Mouse (Mus musculus): ENCODE measurements around the gene Zfp524.
"Not testable (repeated sequence)": the region's sequence is repeated elsewhere in the genome, so short reads cannot be mapped to it uniquely, and the experiment has no call there.

The Zfp524 gene

DNA sequence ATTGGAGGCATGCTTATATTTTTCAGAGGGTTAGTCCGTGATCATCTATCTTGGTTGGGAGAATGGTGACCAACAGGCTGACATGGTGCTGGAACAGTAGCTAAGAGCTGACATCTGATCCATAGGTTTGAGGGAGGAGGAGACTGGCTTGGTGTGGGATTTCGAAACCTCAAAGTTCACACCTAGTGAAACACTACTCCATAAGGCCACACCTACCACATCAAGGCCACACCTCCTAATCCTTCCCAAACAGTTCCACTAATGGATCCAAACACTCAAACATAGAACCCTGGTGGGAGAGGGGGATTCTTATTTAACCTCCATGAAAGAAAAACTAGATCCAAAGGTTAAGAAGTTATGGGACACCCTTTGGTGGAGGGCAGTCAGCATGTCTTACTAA, 2.7 kb downstream of the Zfp524 start:
- no peak for DNase-seq

DNA sequence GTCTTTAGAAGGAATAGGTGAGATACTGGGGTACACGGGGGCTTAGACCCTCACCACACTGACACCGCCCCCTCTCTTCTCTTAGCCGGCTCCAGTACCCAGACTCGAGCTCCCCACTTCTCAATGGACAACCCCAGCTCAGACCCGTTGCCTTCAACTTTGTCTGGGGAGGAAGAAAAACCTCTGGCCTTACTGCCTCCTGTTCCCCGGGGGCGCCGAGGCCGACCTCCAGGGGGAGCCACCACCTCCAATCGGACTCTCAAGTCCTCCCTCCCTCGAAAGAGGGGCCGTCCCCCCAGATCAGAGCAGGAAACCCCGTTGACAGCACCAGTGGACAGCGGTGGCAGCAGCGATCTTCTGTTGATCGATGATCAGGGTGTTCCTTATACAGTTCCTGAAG, 3.1 kb downstream of the Zfp524 start:
- DNase-seq, result no peak

DNA sequence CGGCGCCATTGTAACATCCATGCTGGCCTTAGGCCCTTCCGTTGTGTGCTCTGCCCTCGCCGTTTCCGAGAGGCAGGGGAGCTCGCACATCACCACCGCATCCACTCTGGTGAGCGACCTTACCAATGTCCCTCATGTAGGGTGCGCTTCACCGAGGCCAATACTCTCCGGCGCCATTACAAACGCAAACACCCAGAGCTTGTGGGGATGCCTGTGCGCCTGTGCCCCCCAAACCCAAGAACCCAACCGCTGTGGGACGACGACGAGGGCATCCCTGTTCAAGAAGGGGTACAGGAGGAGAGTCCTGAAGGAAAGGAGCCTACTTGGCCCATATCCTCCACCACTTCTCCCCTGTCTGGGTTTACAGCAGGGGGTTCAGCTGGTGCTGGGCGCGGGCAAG, 3.7 kb downstream of the Zfp524 start:
- no peak for DNase-seq

DNA sequence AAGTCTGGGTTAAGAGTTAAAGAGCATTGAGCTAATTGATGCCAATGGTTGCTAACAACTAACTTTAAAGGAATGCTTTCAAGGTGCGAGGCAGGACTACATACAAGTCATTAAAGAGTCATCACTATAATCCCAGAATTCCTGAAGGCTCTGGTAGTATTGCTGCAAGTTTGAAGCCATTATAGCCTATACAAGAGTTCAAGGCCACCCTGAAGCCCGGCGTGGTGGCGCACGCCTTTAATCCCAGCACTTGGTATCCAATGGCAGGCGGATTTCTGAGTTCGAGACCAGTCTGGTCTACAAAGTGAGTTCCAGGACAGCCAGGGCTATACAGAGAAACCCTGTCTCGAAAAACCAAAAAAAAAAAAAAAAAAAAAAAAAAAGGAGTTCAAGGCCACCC, 5.4 kb downstream of the Zfp524 start:
- not testable (repeated sequence) for DNase-seq

DNA sequence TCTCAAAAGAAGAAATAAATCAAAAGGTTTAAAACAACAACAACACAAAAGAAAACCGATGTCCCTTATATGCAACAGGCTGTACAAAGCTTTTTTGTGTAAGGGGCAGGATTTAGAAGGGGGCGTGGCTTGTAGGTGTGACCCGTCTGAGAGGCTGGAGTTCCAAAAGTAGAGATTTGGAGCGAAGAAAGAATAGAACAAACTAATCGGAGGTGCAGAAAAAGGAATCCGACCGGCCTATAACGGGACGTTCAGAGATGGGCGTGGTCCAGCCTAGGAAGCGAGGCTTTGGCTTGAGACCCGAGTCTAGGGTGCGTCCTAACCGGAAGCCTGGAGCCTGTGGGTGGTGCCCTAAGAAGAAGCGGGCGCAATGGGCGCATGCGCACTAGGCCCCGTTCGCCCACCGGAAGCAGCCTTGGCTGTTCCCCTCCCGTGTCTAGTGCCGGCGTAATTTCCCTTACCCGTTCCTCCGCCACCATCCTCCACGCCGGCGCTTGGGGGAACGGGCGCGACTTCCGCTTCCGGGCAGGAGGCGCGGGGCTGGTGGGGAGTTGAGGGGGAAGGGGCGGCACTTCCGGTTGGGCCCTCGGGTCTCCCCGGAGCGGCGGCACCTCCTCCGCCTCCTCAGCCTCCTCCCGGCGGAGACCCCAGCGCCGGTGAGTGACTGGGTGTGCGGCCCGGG, 5.9 kb downstream of the Zfp524 start, which contains the start of the genes Zfp865 and Ccdc106:
Gene Zfp865 (plus strand): TSS at position 377 of the 682 bp plus-strand sequence.
Gene Ccdc106 (plus strand): TSS at position 554 of the 682 bp plus-strand sequence.
- DNase-seq, result peak; percentile 100

DNA sequence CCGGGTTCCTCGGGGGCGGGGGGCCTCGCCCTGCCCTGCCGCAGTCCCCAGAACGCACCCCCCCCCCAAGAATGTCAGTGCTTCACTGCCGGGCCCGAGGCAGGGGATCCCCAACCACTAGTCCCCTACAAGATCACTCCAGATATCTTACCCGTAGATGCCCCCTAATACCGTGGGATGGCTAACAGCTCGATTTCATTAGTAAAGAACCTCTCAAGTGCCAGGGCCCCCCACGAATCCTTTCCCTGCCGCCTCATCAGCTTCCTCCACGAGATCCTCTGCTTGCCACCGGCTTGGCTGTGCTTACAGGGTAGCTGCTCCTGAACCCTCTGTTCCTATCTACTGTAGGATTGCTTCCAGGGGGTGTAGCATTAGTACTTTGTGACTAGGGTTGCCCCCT, 6.5 kb downstream of the Zfp524 start:
- no peak for DNase-seq

DNA sequence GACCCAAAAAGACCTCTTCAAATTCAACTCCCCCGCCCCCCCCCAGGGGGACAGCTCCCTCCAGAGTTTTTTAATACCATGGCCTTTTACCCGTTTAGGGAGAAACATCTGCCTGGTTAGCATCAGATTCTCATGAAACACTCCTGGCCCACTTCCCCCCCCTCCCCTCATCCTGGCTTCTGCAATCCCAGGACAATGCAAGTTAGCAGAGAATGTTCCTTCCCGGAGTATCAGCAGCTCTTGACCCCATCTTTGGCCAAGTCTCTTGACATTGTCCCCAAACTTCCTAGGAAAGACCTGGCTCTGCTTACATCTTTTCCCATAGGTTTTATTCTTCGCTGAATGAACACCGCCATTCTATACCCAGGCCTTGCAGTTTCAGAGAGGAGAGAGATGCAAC, 7.0 kb downstream of the Zfp524 start:
- no peak for DNase-seq

DNA sequence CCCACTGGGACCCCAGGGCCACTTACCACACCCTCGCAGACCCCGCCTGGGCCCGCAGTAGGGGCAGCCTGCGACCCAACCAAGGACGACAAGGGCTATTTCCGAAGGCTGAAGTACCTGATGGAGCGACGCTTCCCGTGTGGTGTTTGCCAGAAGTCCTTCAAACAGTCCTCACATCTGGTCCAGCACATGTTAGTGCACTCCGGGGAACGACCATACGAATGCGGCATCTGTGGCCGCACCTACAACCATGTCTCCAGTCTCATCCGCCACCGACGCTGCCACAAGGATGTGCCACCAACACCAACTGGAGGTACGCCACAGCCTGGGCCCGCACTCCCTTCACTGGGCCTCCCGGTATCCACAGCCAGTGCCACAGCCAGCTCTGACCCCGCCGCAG, 15.3 kb downstream of the Zfp524 start:
- no peak for DNase-seq

DNA sequence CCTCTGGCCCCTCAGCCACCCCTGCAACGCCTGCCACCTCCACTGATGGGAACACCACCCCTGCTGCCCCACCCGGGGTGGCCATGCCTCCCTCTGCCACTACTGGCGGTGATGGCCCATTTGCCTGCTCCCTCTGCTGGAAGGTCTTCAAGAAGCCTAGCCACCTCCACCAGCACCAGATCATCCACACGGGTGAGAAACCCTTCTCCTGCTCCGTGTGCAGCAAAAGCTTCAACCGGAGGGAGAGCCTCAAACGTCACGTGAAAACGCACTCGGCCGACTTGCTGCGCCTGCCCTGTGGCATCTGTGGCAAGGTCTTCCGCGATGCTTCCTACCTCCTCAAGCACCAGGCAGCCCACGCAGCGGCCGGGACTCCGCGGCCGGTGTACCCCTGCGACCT, 15.7 kb downstream of the Zfp524 start:
- DNase-seq, result no peak

DNA sequence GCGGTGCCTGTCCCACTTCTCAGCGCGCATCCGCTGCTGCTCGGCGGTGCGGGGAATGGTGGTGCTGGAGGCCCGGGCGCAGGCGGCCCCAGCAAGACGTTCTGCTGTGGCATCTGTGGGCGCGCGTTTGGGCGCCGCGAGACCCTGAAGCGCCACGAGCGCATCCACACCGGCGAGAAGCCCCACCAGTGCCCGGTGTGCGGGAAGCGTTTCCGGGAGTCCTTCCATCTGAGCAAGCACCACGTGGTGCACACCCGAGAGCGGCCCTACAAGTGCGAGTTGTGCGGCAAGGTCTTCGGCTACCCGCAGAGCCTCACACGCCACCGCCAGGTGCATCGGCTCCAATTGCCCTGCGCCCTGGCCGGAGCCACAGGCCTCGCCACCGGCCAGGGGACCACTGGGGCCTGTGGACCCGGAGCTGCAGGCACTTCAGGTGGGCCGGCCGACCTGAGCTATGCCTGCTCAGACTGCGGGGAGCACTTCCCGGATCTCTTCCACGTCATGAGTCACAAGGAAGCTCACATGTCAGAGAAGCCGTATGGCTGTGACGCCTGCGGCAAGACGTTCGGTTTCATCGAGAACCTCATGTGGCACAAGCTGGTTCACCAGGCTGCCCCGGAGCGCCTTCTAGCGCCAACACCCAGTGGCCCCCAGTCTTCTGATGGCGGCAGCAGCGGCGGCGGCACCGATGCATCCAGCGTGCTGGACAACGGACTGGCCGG, 16.5 kb downstream of the Zfp524 start:
- DNase-seq, result no peak

DNA sequence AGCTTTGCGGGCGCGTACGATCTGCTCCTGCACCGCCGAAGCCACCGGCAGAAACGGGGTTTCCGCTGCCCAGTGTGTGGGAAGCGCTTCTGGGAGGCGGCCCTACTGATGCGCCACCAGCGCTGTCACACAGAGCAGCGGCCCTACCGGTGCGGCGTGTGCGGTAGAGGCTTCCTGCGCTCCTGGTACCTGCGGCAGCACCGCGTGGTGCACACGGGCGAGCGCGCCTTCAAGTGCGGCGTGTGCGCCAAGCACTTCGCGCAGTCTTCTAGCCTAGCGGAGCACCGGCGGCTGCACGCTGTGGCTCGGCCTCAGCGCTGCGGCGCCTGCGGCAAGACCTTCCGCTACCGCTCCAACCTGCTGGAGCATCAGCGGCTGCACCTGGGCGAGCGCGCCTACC, 17.3 kb downstream of the Zfp524 start:
- no peak for DNase-seq

DNA sequence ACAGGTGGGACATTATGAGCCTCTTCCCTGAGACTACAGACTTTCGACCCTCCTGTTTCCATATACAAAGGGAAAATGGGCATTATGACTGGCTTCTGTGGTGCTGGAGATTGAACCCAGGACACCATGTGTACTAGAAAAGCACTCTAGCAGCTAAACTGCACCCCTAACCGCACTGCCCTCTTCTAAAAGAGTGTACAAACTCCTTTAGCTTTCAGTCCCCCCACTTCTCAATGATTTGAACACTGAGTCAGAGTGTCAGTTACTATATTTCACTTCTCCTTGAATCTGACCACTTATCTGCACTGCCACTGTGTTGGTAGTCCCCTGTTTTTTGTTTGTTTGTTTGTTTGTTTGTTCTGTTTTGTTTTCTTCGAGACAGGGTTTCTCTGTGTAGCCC, 19.6 kb downstream of the Zfp524 start, which contains the start of gene 4632433K11Rik:
Gene 4632433K11Rik (plus strand): TSS at position 301 of the 400 bp plus-strand sequence.
- DNase-seq, result no peak

DNA sequence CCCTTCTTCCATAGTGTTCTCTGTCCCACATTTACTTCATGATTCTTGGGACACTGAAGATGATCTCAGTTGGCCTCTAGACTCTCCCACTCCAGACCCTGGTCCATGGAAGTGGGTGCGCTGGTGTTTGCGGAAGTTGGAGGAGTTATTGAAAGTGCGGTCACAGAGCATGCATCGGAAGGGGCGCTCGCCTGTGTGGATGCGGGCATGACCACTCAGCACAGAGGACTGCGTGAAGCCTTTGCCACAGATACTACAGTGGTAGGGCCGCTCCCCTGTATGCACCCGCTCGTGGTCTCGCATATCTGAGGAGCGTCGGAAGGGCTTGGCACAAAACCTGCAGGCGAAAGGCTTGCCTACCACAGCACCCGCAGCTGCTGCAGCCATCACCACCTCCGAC, 21.4 kb downstream of the Zfp524 start:
- DNase-seq, result no peak

DNA sequence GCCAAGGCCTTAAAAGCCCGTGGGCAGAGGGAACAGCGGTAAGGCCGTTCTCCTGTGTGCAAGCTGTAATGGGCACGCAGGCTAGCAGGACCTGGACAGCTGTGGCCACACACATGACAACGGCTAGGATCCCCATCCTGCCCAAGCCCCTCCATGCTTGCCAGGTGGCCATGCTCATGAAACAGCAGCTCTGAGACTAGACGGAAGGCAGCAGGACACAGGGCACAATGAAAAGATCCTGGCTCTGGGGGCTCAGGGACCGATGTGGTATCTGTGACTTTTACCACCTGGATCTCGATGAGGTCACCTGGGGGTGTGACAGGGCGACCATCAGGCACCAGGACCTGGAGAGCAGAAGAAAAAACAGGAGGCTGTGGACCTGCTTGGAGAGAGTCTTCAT, 21.9 kb downstream of the Zfp524 start:
- DNase-seq, result no peak

DNA sequence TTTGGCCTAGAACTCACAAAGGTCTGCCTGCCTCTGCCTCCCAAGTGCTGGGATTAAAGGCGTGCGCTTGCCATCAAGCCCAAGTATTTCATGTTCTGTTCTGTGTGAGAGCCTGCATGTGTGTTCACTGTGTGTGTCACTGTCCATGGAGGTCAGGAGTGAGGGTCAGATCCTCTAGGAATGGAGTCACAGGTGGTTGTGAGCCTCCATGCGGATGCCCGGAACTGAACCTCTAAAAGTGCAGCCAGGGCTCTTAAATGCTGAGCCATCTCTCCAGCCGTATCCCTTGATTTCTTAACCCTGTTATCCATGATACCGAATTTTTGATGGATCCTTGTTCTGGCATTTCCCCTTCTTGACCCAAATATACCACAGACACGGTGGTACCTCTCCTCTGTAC, 22.8 kb downstream of the Zfp524 start:
- DNase-seq, result no peak

DNA sequence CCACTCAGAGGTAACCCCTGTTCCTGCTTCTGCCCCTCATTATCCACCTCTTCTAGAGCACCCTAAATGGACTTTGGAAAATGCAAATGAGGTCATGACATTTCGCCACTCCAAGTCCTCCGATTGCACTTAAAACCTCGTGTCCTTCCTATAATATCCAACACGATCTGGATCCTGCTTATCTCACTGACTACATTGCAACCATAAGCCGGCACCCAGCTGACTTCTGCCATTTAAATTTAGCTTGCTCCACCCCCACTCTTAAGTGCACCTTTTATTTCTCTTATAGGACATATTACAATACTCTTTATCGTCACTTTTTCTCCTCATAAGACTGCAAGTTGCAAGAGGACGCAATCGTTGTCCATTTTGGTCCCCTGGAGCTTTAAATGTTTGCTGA, 23.3 kb downstream of the Zfp524 start:
- DNase-seq, result no peak

DNA sequence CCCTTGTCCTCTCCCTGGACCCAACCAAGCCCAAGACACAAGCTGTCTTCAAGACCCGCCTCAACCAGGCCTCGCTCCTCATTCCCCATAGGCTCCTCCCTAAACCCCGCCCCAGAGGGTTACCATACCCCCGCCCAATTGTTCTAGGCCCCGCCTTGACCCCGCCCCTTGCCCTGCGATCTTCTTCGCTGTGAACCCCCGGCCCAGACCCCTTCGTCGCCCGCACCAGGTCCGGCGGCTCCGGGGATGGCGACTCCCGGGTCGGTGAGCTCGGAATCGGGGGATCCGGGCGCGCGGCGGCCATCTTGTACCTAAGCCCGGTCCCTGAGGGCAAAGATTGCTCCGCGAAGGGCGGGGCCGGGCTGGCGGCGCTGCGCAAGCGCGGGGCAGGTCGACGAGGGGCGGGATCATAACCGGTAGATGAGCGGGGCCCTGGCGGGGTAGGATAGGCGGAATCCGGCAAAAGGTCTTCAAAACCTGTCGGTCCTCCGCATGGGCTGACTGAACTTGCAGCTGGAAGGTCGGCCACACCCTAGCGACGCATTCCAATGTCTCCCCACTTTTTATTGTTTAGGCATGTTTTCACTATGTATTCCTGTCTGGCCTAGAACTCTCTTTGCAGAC, 24.0 kb downstream of the Zfp524 start, which contains the start of gene Zfp784:
Gene Zfp784 (minus strand): TSS at position 338 of the 624 bp plus-strand sequence.
- peak; percentile 96 for DNase-seq

DNA sequence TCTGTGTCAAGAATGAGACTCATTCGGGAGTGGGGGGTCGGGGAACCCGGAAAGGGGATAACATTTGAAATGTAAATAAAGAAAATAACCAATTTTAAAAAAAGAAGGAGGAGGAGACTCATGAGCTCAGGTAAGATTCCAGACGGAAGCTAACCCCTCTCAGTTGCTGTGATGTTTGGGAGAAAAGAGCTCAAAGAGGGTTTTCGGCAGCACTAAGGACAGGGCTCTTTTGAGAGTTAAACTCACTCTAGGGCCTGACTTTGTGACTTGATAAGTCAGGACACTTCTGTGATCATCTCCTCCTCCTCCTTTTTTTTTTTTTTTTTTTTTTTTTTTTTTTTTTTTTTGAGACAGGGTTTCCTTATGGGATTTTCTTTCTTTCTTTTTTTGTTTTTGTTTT, 24.7 kb downstream of the Zfp524 start:
- no peak for DNase-seq

DNA sequence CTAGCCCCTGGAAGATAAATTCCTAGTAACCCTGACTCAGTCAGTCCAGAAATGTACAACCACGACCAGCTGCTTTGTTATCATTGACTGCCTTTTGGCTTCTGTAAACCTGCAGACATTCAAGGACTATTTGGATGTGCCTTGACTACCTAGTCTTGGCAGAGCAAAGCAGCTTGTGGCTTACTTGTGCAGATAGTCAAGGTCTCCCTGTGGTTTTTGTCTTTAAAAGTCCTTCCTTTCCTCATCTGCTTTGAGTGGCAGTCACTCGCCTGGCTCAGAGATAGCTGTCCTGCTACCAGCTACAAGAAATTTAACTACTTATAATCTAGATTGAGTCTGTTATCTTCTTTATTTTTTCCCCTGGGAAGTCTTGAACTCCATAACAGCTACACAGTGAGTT, 30.8 kb downstream of the Zfp524 start:
- no peak for DNase-seq

DNA sequence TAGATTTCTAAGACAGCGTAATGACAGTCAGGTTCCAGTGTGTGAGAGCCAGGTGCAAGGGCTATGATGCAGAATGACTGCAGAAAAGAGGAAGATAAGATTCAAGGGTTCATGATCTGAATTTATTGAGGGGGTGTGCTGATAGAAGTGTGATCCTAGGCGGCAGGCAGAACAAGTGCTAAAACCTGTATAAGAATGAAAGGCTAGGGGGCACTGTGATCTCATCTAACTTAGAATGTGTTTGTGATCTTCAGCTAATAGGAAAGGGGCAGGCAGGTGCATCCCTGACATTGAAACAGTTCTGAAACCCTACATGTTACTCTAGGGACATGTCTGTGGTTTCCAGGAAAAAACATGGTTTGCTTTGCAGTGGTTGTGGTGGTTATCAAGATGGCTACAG, 31.9 kb downstream of the Zfp524 start:
- no peak for DNase-seq

DNA sequence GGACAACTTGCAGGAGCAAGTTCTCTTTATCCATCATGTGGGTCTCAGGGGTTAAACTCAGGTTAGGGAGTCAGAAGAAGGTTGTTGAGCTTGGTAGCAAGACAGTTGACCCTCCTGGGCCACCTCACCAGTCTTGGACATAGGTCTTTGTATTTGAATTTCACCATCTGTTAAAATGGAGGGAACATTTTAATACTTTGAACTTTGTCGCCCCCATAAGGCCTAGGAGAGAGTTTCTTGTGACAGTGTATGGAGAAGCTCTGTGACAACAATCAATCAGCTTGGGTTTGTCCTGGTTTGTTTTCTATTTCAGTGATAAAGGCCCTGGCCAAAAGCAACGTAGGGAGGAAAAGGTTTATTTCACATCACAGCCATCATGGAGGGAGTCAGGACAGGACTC, 33.1 kb downstream of the Zfp524 start:
- DNase-seq, result peak; percentile 47

DNA sequence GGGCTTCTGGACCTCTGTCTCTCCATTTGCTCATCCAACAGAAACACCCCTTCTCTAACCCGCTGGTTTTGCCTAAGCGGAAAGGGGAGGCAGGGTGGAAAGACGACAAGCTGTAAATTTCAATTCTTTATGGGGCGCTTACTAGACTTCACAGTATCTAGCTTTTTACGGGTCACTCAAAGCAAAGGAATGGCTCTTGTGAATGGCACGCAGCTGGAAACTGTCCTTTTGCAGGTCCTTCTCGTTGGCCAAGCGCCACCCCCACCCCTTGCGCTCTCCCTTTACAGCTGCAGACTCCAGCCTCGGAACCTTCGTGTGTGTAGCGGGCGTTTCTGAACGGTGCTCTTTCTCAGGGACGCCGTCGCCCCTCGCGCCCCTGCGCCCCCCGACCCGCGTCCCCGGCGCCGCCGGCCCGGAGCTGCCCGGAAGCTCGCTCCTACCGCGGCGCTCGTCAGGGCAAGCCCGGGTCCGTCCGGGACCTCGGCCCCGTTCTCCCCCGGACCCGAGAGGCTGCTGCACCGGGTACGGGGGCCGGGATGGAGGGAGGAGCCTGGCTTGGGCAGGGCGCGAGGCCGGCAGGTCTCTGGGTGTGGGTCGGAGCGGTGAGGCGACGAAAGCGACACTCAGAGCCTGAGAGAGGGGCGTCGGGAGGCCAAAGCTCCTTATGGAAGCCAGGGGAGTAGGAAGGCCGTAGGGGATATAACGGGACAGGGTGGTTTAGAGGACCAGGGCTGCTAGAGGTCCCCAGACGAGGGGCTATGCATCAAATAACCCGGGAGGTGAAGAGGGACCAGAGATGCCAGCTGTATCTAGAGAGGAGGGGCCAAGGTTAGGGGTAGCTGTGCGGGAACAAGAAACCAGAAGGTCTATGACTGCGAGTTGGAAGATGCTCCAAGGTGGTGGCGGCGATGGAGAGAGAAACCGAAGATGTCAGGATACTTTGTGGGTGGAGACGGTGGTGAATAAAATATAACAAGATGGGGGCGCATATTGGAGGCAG, 37.3 kb downstream of the Zfp524 start, which contains the start of gene Zfp580:
Gene Zfp580 (plus strand): TSS at position 346 of the 1,000 bp plus-strand sequence.
- DNase-seq, result peak; percentile 82
